Mouse (Mus musculus): ENCODE measurements around the gene Smim24. TPM values are rescaled to one million over a fixed set of nuclear protein-coding genes. Genes with fewer than 3 reads are reported as not detected.
A peak's percentile ranks its signal among the peaks of the same experiment; 100 is the strongest.

The Smim24 gene
- polyA plus RNA-seq, 1 experiment from 2014 or later = 1.8 TPM

GRCm38 (mm10) chr10:81421041-81421796 lies 28.4 kb downstream of the Smim24 start:
- no peak overlapping the region for H3K27ac ChIP-seq (replicated peaks)
- peaks cover 17% of the 10 kb centered on the region for H3K27me3 ChIP-seq
- no peaks in the 10 kb centered on the region for H3K9me3 ChIP-seq
- no peak for ATAC-seq (ENCODE audit: low read depth)
- WGBS = 78% methylated on average over 4 of the region's 4 CpGs
- no peak overlapping the region for H3K4me2 ChIP-seq
- H3K4me1 ChIP-seq (replicated peaks) = peaks cover 59% of the 10 kb centered on the region
- H3K36me3 ChIP-seq = peaks cover 13% of the 10 kb centered on the region; the same call in 1 of the 2 replicates
- H3K9ac ChIP-seq = no peak overlapping the region
- no peak overlapping the region for H3K4me3 ChIP-seq

DNA sequence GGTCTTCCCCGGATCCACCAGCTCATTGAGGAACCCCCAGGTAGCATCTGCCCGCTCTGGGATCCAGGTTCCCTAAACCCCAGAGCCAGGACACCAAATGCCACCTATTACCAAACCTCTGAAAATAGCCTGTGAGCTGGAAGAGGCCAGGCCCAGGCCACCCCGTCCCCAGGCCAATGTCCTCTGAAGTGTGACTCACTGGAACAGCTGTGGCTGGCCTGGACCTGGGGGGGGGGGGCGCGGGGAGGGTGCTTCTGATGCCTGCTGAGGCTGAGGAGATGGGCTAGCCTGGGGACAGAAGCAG lies 28.9 kb downstream of the Smim24 start:
- Histone ChIP-seq H3K27ac (replicated peaks) (no peak overlapping the region), H3K9me3 (no peaks in the 10 kb centered on the region), H3K4me3 (no peak overlapping the region), H3K27me3 (peaks cover 18% of the 10 kb centered on the region), H3K4me1 (replicated peaks) (peaks cover 59% of the 10 kb centered on the region), H3K4me2 (no peak overlapping the region), H3K36me3 (peaks cover 13% of the 10 kb centered on the region; the same call in 1 of the 2 replicates), H3K9ac (no peak overlapping the region)
- no peak for ATAC-seq (ENCODE audit: low read depth)
- WGBS = 87% methylated on average over 5 of the region's 5 CpGs

DNA sequence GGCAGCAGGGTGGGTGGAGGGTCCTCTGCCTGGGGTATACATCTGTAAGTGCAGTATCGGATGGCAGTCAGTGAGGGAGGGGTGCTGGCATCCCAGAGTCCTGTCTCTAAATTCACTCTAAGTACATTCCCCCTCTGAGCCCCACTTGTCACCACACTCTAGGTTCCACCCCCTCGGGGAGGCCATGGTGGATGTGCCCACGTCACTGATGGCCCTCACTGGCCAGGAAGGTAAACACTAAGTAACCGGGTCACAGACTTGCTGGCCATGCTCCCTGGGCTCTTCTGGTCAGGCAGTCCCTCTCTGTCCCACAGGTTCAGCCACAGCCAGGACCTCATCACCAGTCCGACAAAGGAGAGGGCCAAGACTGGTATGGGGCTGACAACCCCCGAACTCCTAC lies 29.3 kb downstream of the Smim24 start:
- no peak overlapping the region for H3K9ac ChIP-seq
- peaks cover 59% of the 10 kb centered on the region for H3K4me1 ChIP-seq (replicated peaks)
- WGBS = 79% methylated on average over 6 of the region's 6 CpGs
- peaks cover 23% of the 10 kb centered on the region for H3K27me3 ChIP-seq
- no peak overlapping the region for H3K27ac ChIP-seq (replicated peaks)
- no peaks in the 10 kb centered on the region for H3K9me3 ChIP-seq
- H3K36me3 ChIP-seq = peaks cover 13% of the 10 kb centered on the region; the same call in 1 of the 2 replicates
- no peak for ATAC-seq (ENCODE audit: low read depth)
- no peak overlapping the region for H3K4me2 ChIP-seq
- no peak overlapping the region for H3K4me3 ChIP-seq

- Histone ChIP-seq H3K27ac (replicated peaks) (no peak overlapping the region), H3K36me3 (peaks cover 13% of the 10 kb centered on the region; the same call in 1 of the 2 replicates), H3K4me2 (no peak overlapping the region), H3K27me3 (peaks cover 28% of the 10 kb centered on the region), H3K4me3 (no peak overlapping the region), H3K9ac (no peak overlapping the region), H3K4me1 (replicated peaks) (peaks cover 57% of the 10 kb centered on the region), H3K9me3 (no peaks in the 10 kb centered on the region)
- no peak for ATAC-seq (ENCODE audit: low read depth)
- 71% methylated on average over 3 of the region's 3 CpGs for WGBS
Observed at GRCm38 (mm10) chr10:81422661-81423217, 29.9 kb downstream of the Smim24 start.

- WGBS = 62% methylated on average over 4 of the region's 4 CpGs
- H3K27ac ChIP-seq (replicated peaks) = peak overlapping the region; percentile 59; the same call in 1 of the 2 replicates
- H3K4me3 ChIP-seq = no peak overlapping the region
- peak overlapping the region; percentile 62; the same call in 1 of the 2 replicates for H3K4me2 ChIP-seq
- H3K36me3 ChIP-seq = peaks cover 13% of the 10 kb centered on the region; the same call in 1 of the 2 replicates
- ATAC-seq (ENCODE audit: low read depth) = no peak
- H3K9me3 ChIP-seq = no peaks in the 10 kb centered on the region
- H3K9ac ChIP-seq = peak overlapping the region; percentile 52
- H3K4me1 ChIP-seq (replicated peaks) = peaks cover 48% of the 10 kb centered on the region
- peaks cover 37% of the 10 kb centered on the region for H3K27me3 ChIP-seq
Observed at GRCm38 (mm10) chr10:81423476-81424245, 30.8 kb downstream of the Smim24 start.

- Histone ChIP-seq H3K4me1 (replicated peaks) (peaks cover 46% of the 10 kb centered on the region), H3K36me3 (peaks cover 12% of the 10 kb centered on the region; the same call in 1 of the 2 replicates), H3K4me3 (peak overlapping the region; percentile 45), H3K4me2 (peak overlapping the region; percentile 62), H3K27ac (replicated peaks) (peak overlapping the region; percentile 59; the same call in 1 of the 2 replicates), H3K9ac (peak overlapping the region; percentile 52), H3K27me3 (peaks cover 37% of the 10 kb centered on the region), H3K9me3 (no peaks in the 10 kb centered on the region)
- ATAC-seq (ENCODE audit: low read depth) = 0 out of 2 replicates have a peak, but pooled peaks have one; percentile 7
- WGBS = 4% methylated on average over 25 of the region's 25 CpGs
Observed at GRCm38 (mm10) chr10:81424246-81425051, 31.6 kb downstream of the Smim24 start.

- H3K4me1 ChIP-seq (replicated peaks) = peaks cover 50% of the 10 kb centered on the region
- no peak for ATAC-seq (ENCODE audit: low read depth)
- H3K9me3 ChIP-seq = no peaks in the 10 kb centered on the region
- peak overlapping the region; percentile 62 for H3K4me2 ChIP-seq
- 23% methylated on average over 10 of the region's 10 CpGs for WGBS
- peaks cover 37% of the 10 kb centered on the region for H3K27me3 ChIP-seq
- H3K4me3 ChIP-seq = peak overlapping the region; percentile 45
- no peak overlapping the region for H3K27ac ChIP-seq (replicated peaks)
- H3K36me3 ChIP-seq = peaks cover 3% of the 10 kb centered on the region; the same call in 1 of the 2 replicates
- H3K9ac ChIP-seq = peak overlapping the region; percentile 45
Observed at GRCm38 (mm10) chr10:81425236-81425850, 32.5 kb downstream of the Smim24 start.

DNA sequence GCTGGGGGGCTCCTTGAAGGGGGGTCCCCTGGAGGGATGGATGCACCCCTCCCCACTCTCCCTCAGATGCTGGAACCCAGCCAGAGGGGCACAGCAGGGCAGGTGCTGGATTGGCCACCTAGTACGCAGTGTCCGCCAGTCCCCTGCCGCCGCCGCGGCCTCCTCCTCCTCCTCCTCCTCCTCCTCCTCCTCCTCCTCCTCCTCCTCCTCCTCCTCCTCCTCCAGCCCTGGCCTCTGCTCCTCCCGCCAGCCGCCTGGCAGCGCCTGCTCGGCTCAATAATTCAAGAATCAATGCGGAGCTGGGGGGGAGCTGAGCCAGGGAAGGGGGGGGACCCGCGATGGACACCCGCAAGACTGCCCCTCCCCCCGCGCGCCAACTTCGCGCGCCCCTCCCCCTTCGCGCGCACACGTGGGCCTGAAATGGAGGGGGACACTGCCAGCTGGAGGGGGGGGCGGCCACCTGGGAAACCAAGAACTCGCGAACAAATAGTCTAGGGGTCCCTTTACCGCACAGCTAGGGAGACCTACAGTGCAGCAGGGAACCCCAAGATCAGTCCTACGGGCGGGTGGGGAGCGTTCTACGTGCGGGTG lies 33.3 kb downstream of the Smim24 start:
- peak overlapping the region; percentile 45 for H3K4me3 ChIP-seq
- H3K36me3 ChIP-seq = no peaks in the 10 kb centered on the region
- 3% methylated on average over 26 of the region's 33 CpGs for WGBS
- H3K27me3 ChIP-seq = peaks cover 37% of the 10 kb centered on the region
- ATAC-seq (ENCODE audit: low read depth) = no peak
- peak overlapping the region; percentile 72 for H3K9ac ChIP-seq
- H3K4me2 ChIP-seq = peak overlapping the region; percentile 62
- no peaks in the 10 kb centered on the region for H3K9me3 ChIP-seq
- H3K27ac ChIP-seq (replicated peaks) = no peak overlapping the region
- H3K4me1 ChIP-seq (replicated peaks) = peaks cover 53% of the 10 kb centered on the region

GRCm38 (mm10) chr10:81426897-81427296 lies 34.0 kb downstream of the Smim24 start:
- H3K9ac ChIP-seq = peak overlapping the region; percentile 72
- H3K4me1 ChIP-seq (replicated peaks) = peaks cover 59% of the 10 kb centered on the region
- peak overlapping the region; percentile 45 for H3K4me3 ChIP-seq
- H3K9me3 ChIP-seq = no peaks in the 10 kb centered on the region
- H3K36me3 ChIP-seq = no peaks in the 10 kb centered on the region
- H3K27ac ChIP-seq (replicated peaks) = no peak overlapping the region
- H3K4me2 ChIP-seq = peak overlapping the region; percentile 62
- 2% methylated on average over 38 of the region's 38 CpGs for WGBS
- peaks cover 37% of the 10 kb centered on the region for H3K27me3 ChIP-seq
- no peak for ATAC-seq (ENCODE audit: low read depth)

GRCm38 (mm10) chr10:81427327-81427726 lies 34.5 kb downstream of the Smim24 start:
- Histone ChIP-seq H3K4me1 (replicated peaks) (peaks cover 60% of the 10 kb centered on the region), H3K9me3 (no peaks in the 10 kb centered on the region), H3K36me3 (no peaks in the 10 kb centered on the region), H3K4me2 (peak overlapping the region; percentile 62), H3K4me3 (peak overlapping the region; percentile 45), H3K9ac (peak overlapping the region; percentile 72), H3K27me3 (peaks cover 37% of the 10 kb centered on the region), H3K27ac (replicated peaks) (no peak overlapping the region)
- WGBS = 32% methylated on average over 3 of the region's 3 CpGs
- no peak for ATAC-seq (ENCODE audit: low read depth)
